Mouse (Mus musculus): Measurements from ENCODE around the gene Tnc.
A peak's percentile ranks its signal among the peaks of the same experiment; 100 is the strongest.

Gene Tnc

DNA sequence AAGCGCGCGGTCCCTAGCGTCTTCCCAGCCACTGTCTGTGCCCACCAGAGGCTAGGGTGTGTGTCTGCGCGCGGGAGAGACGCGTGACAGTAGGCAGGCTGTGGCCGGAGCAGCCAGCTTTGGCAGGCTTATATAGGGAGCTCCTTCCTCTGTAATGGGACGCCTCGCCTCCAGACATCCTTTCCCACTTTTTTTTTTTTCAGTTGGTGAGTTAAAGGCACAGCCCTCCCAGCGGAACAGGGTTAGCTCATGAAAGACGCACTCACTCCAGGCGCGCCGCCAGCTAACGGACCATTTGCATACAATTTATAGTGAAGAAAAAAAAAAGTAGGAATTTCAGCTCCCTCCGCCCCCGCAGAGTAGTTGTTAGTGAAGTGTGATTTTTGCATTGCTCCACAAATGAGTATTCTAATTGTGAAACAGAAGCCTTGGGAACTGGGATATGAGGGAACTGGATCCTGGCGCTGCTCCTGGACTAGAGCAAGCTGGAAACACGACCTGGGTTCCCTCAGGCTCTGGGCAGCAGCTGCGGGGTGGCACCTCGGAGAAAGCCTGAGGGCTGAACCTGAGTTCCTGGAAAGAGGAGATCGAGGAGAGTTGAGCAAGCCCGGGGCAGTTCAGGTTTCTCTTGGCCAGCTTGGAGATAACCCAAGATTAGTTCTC, at the start of gene Tnc:
TSS of gene Tnc (minus strand) at position 185 of the 663 bp plus-strand sequence.
- DNase-seq (ENCODE audit: low read depth, low spot score): no peak

DNA sequence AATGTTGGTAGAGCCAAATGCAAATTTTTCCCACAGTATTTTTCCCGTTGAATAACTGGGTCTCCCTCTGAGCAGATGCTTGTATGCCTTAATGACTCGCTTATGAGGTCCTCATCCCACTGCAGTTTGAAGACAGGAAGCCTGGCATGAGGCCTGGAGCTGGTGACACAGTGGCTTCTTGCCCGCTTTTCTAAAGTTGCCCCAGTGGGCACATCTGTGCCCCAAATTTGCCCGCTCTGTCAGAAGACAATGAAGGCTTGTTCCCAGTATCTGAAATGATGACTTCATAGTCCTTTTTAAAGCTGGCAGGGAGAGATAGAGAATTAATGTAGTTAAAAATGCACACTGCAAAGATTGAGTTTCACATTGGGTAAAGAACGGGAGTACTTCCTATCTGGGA, 47.4 kb upstream of the Tnc start:
- no peak for DNase-seq (ENCODE audit: low read depth, low spot score)

DNA sequence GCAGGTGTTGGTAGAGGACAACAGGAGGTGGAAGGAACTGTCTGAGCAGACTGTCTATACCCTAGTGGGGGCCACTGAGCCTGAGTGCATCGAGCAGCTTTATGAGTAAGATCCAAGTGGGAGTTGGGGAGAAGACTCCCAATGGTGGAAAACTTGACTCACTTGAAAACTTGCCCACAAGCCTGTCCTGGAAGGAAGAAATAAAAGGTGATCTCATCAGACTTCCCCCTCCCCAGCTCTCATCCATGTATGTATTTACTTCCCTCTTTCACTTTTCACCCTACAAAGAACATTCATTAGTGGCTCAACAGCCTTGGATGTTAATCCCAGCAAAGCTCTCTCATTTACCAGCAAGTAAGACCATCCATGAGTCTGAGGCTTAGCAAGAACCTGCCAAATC, 46.0 kb upstream of the Tnc start:
- DNase-seq (ENCODE audit: low read depth, low spot score): no peak

GRCm38 (mm10) chr4:64089378-64089777, 42.6 kb upstream of the Tnc start:
- no peak for DNase-seq (ENCODE audit: low read depth, low spot score)

DNA sequence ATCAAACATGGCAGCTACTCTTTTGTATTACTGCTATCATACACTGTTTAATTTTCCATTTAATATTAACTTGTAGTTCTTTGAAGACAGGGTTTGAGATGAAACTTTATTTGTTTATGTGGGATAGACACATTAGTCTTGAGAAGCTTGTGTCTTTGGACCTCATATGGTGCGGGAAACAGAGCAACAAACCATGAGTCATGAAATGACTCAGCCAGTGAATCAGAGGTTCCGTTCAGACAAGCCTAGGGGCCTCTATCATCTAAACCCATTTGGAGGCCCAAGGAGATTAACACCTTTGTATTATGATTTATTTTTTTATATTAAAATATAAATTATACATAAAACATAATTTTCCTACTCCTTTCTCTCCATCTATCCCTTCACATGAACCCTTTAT, 40.9 kb upstream of the Tnc start:
- no peak for DNase-seq (ENCODE audit: low read depth, low spot score)

- DNase-seq (ENCODE audit: low read depth, low spot score): no peak
These were observed 39.3 kb upstream of the Tnc start for GRCm38 (mm10) chr4:64085993-64086567.

DNA sequence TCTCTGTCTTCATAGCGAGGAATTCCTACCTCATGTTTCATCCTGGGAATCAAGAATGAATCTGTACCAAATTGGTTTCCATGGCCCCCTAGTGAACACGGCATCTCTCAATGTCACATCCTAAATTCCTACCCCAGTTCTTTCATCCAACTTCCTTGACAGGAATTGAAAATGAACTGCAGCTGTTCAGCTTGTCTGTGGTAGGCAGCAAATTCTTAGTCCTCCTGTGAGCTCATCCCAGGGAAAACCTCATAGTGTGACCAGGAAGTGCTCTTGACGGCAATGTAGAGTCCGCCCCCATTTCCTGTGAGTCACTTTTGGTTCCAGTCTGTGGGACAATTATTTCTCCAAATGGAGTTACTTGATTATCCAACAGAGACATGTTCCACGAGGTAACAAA, 37.0 kb upstream of the Tnc start:
- peak; percentile 8 for DNase-seq (ENCODE audit: low read depth, low spot score)

GRCm38 (mm10) chr4:64078029-64078619, 31.3 kb upstream of the Tnc start:
- DNase-seq (ENCODE audit: low read depth, low spot score): no peak

DNA sequence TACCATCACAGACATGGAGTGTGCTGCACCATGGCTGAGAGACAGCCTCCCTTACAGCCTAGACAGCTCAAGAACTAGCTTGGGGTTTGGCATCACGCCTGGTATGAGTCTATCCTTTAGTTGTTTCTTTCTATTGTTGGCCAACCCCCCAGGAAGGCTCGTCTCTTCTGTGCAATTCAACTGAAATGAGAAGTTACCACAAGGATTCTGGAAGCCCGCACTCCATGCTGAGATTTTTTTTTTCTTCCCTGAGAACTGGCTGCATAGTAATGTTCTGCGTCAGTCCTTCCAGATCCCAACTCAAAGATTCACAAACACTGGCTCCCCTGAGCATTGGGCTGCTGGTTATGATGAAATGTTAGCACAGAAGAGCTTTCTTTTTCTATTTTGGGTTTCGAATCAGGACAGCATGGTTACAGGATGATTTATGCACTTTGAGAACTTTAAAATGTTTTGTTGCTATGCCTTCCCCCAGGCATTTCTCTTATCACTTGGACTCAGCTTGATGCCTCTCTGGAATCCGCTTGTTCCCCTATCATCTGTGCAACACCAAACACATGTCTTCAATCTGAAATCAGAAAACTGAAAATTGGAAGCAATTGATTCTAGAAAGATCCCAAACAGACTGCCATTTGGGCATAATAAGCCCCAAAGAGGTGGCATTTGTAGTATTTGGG, 29.7 kb upstream of the Tnc start:
- no peak for DNase-seq (ENCODE audit: low read depth, low spot score)

DNA sequence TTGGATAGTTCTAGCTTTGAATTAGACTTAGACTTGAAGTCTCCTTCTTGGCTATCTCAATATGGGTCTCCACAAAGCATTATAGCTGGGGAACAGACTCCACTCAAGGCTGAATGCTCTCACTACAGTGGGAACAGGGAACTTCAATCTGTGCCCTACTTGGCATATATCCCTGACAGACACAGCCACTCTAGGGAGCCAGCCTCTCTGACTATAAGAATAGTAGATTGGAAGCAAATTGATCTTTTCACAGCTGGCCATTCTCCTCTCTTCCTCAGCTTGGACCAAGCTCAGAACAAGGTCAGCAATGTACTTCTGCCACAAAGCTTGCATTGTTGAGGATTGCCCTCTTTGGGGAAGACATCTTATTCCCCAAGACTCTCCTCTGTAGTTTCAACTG, 27.9 kb upstream of the Tnc start:
- no peak for DNase-seq (ENCODE audit: low read depth, low spot score)

DNA sequence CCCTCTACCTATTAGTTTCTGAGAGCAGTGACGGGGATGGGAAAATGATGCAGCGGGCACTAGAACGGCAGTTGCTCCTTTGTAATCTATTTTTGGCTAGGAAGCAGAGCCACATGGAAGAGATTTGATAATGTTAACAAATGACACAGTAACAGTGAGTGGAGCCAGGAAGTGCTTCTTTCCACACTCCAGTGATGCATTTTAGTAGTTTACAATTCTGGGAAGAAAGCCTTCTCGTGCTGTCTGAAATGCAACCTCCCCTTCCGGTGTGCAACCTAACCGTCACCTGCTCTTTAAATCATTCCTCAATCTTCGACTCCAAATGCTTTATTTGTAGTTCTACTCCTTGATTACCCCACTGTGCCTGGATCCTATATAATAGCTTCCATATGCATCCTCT, 20.6 kb upstream of the Tnc start:
- no peak for DNase-seq (ENCODE audit: low read depth, low spot score)

- no peak for DNase-seq (ENCODE audit: low read depth, low spot score)
These were observed 18.5 kb upstream of the Tnc start for GRCm38 (mm10) chr4:64065266-64065665.

GRCm38 (mm10) chr4:64058856-64059231, 12.0 kb upstream of the Tnc start:
- no peak for DNase-seq (ENCODE audit: low read depth, low spot score)

- no peak for DNase-seq (ENCODE audit: low read depth, low spot score)
These were observed 11.4 kb upstream of the Tnc start for GRCm38 (mm10) chr4:64058048-64058855.

DNA sequence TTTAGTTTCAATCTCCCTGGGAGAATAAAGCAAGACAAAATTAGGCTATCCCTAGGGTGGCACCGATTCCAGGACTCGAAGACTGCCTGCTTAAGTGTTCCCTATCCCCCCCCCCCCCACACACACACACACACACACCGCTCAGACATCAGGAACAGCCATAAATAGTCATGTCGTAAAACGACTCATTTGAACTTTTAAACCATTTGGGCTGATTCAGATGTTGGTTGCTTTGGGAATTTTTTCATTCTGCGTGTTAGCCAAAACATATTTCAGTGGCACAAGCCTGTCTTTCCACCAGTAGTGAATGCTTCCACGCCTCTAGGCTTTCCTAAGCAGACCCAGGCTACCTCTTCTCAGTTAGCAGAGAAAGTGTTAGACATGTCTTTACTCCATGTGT, 1.4 kb upstream of the Tnc start:
- no peak for DNase-seq (ENCODE audit: low read depth, low spot score)

- DNase-seq (ENCODE audit: low read depth, low spot score): no peak
These were observed 2.9 kb downstream of the Tnc start for GRCm38 (mm10) chr4:64043893-64044292.

GRCm38 (mm10) chr4:64043371-64043770, 3.4 kb downstream of the Tnc start:
- no peak for DNase-seq (ENCODE audit: low read depth, low spot score)

GRCm38 (mm10) chr4:64039091-64039490, 7.7 kb downstream of the Tnc start:
- DNase-seq (ENCODE audit: low read depth, low spot score): no peak

DNA sequence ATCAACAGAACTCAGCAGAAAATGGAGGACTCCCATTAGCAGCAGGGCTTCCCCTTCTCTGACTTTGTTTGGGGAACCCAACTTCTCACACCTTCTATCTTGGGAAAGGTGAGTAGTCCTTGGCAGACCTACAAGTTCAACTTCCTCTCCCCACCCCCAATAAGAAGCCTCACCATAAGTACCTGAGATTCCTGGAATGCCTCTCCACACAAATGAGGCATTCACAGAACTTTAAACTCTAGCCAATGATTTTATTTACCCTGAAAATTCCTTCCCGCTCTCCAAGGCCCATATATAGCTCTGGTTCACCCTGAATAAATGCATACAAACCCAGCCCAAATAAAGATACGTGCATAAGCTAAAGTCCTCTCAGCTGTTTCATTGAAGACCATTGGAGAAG, 9.3 kb downstream of the Tnc start:
- DNase-seq (ENCODE audit: low read depth, low spot score): no peak

- no peak for DNase-seq (ENCODE audit: low read depth, low spot score)
These were observed 12.1 kb downstream of the Tnc start for GRCm38 (mm10) chr4:64034724-64035123.

- no peak for DNase-seq (ENCODE audit: low read depth, low spot score)
These were observed 13.6 kb downstream of the Tnc start for GRCm38 (mm10) chr4:64033191-64033590.

DNA sequence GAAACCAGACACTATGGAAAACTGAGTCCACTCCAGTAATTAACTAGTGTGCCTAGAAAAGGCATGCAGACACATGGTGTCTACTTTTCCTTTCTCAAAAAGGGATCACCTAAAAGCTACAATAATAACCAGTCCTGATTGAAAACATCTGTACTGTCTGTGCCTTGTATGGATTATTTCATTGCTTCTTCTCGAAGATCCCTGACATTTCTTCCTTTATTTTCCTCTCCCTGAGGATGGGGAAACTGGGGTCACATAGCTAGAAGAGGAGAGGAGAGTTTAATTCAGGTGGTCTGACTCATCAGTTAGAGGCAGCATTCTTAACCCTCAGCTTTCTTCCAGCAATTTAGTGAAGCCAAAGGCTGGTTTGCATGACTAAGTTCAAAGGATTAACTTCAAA, 17.3 kb downstream of the Tnc start:
- no peak for DNase-seq (ENCODE audit: low read depth, low spot score)
